Mouse (Mus musculus) bone marrow macrophage, adult 2 months (primary cell): Measurements from ENCODE around the gene Tmf1. TPM values are rescaled to one million over a fixed set of nuclear protein-coding genes. Genes with fewer than 3 reads are reported as not detected.

Source experiments
- H3K27ac ChIP-seq: 2 replicates; pipeline ENCODE4 v1.5.1; 2012; ENCODE audit warnings: low read depth, low read length; ENCODE audit not compliant: insufficient read depth
- H3K4me1 ChIP-seq: 2 replicates; pipeline ENCODE4 v1.6.1; 2012; ENCODE audit warnings: low read length; ENCODE audit not compliant: control insufficient read depth, insufficient read depth
- H3K4me3 ChIP-seq: 2 replicates; pipeline ENCODE4 v1.5.1; 2012; ENCODE audit warnings: mild to moderate bottlenecking, low read length, moderate library complexity; ENCODE audit not compliant: insufficient read depth
- CTCF ChIP-seq: IDR thresholded peaks from 2 replicates; pipeline ENCODE4 v1.5.1; 2012; ENCODE audit warnings: low read depth, mild to moderate bottlenecking, low read length, moderate library complexity
- POLR2A ChIP-seq: IDR thresholded peaks from 2 replicates; pipeline ENCODE4 v1.6.1; 2012; ENCODE audit warnings: mild to moderate bottlenecking, low read depth, low read length, borderline replicate concordance
- polyA plus RNA-seq: library from polyadenylated mRNA; stranded (reverse); fragments of >200 nt; gene quantifications from 2 replicates; pipeline ENCODE4 v1.2.4, GENCODE M21; 2012; ENCODE audit not compliant: missing spikeins, insufficient read depth, insufficient read length

The Tmf1 gene
- polyA plus RNA-seq, 1 experiment, result 67.5 TPM

DNA sequence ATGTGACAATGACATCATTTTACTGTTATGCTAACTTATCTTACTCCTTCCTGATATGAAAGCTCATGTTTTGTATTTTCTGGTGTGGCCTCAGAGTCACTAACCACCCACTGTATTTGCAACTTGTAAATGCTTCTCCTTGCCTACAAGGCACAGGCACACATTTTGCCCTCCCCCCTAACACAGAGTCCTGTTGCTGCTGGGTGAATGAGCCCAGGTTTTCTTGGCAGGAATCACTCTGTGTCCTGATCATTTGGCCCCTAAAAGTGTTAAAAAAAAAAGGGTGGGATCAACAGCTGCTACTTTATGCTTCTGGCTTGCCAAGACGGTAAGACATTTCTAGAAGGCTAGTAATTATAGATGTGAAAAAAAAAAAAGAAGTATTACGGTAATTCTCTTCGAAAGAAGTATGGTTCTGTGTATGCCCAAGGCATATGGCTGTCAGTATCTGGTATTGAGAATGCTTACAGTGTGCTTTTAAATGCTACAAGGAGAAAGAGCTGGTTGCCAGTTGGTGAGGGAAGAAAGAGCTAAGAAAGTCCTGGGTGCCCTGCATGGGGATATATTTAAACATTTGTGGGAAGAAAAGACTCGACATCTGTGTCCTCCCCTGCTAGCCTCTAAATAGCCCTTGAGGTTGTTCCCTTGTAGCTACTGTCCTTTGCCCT is 37.4 kb upstream of the Tmf1 start:
- no peak for TF ChIP-seq POLR2A
- no peak for TF ChIP-seq CTCF
- H3K4me1 ChIP-seq, result peaks cover 43% of the 10 kb centered on the region
- no peak overlapping the region for H3K27ac ChIP-seq

GRCm38 (mm10) chr6:97211981-97212380 is 33.1 kb upstream of the Tmf1 start:
- Histone ChIP-seq H3K4me3 (peak overlapping the region; percentile 81), H3K27ac (peak overlapping the region; percentile 88), H3K4me1 (peaks cover 43% of the 10 kb centered on the region)
- no peak for TF ChIP-seq POLR2A
- TF ChIP-seq CTCF, result no peak

More for the DNA sequence above, 37.4 kb upstream of the Tmf1 start:
- no peak overlapping the region for H3K4me3 ChIP-seq

GRCm38 (mm10) chr6:97210962-97211601 is 32.2 kb upstream of the Tmf1 start:
- peak overlapping the region; percentile 88 for H3K27ac ChIP-seq
- peaks cover 43% of the 10 kb centered on the region for H3K4me1 ChIP-seq
- peak overlapping the region; percentile 81 for H3K4me3 ChIP-seq
- TF ChIP-seq POLR2A (no peak), CTCF (no peak)

DNA sequence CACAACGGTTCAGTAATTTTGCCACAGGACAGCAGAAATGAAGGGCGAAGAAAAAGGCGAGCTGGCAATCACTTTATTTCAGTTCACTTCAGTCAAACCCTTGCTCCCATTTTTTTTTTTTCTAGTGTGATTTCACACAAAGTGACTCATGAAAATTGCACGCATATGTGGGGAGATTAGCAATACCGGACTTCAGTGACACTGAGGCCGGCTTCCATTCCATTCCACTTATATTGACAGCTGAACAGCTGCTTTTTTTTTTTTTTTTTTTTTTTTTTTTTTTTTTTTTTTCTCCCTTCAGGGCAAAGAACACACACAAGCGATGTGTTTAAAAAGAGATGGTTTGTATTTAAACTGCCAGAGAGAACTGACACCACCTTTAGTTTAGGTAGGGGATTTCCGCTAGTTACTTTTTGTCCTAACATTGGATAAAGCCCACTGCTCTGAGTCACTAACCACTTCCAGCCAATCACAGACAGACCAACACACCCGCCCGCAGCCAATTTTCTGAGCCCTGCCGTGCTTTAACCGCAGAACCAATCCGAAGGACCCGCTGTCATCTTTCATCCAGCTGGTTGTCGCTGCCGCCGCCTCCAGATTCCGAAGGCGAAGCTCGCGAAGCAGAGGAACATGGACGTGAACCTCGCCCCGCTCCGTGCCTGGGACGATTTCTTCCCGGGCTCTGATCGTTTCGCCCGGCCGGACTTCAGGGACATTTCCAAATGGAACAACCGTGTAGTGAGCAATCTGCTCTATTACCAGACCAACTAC is 31.5 kb upstream of the Tmf1 start, which contains the start of gene Arl6ip5:
Gene Arl6ip5, plus strand, starts transcription at position 499 of the 771 bp plus-strand sequence.
- TF ChIP-seq CTCF, result no peak
- TF ChIP-seq POLR2A, result no peak
- H3K27ac ChIP-seq, result peak within 1 kb of the TSS; percentile 88
- peak within 1 kb of the TSS; percentile 81 for H3K4me3 ChIP-seq
- H3K4me1 ChIP-seq, result peaks cover 38% of the 10 kb centered on the region

GRCm38 (mm10) chr6:97209751-97210150 is 30.8 kb upstream of the Tmf1 start:
- Histone ChIP-seq H3K27ac (0 out of 2 replicates have a peak overlapping the region, but pooled peaks have one; percentile 9), H3K4me1 (peaks cover 38% of the 10 kb centered on the region)
- TF ChIP-seq CTCF (no peak), POLR2A (no peak)

GRCm38 (mm10) chr6:97209201-97209600 is 30.3 kb upstream of the Tmf1 start:
- Histone ChIP-seq H3K4me3 (no peak overlapping the region), H3K27ac (no peak overlapping the region), H3K4me1 (peaks cover 35% of the 10 kb centered on the region)

More at GRCm38 (mm10) chr6:97209751-97210150, 30.8 kb upstream of the Tmf1 start:
- no peak overlapping the region for H3K4me3 ChIP-seq

DNA sequence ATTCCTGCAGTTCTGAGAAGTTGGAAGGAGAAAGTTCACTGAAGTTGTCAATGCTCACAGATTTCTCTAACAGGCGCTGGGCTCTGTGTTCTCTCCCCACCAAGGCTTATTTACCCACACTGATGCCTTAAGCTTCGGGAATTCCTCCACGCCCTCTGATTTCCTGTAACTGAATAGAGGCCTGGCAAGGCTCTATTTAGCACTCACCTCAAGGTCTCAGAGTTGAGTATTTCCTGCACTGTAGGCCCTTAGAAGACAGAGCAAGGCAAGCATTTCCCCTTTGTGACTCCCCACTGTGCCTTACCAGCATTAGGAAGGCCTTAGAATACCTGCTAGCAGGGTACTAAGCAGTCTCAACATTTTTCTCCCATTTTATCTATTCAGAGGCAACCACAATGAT is 29.5 kb upstream of the Tmf1 start:
- Histone ChIP-seq H3K4me1 (peaks cover 31% of the 10 kb centered on the region), H3K4me3 (no peak overlapping the region), H3K27ac (no peak overlapping the region)
- TF ChIP-seq POLR2A, result no peak
- no peak for TF ChIP-seq CTCF

More at GRCm38 (mm10) chr6:97209201-97209600, 30.3 kb upstream of the Tmf1 start:
- TF ChIP-seq POLR2A (no peak), CTCF (no peak)

GRCm38 (mm10) chr6:97207085-97207484 is 28.2 kb upstream of the Tmf1 start:
- TF ChIP-seq CTCF, result no peak
- TF ChIP-seq POLR2A, result no peak
- Histone ChIP-seq H3K4me1 (peaks cover 26% of the 10 kb centered on the region), H3K27ac (no peak overlapping the region), H3K4me3 (no peak overlapping the region)

DNA sequence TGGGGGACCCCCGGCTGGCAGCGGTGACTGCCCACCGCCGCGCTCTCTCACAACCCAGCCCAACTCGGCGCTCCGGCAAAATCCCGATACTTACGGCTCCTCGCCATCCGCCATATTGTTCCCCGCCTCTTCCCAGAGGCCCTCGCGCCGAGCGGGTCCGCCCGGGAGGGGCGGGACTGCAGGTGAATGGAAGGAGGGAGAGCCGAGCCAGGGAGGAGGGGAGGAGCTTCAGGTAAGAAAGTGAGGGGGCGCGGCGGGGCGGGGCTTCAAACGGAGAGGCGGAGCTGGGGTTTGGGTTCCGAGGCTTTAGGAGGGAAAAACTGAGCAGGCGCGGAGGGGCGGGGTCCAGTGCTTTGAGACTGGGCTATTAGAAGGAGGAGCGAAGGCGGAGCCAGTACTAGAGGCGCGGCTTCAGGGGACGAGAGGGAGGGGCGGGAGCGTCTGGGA is 26.5 kb upstream of the Tmf1 start, which contains the start of gene Uba3:
Gene Uba3, minus strand, starts transcription at position 209 of the 447 bp plus-strand sequence.
- peak within 1 kb of the TSS; percentile 73 for H3K4me3 ChIP-seq
- peaks cover 26% of the 10 kb centered on the region for H3K4me1 ChIP-seq
- H3K27ac ChIP-seq, result peak within 1 kb of the TSS; percentile 60
- TF ChIP-seq CTCF (no peak), POLR2A (peak; percentile 84; the same call in 1 of the 2 replicates)
